Mouse (Mus musculus) cerebellum, postnatal 10 days (tissue): ENCODE data around the gene Wipf2.
A peak's percentile ranks its signal among the peaks of the same experiment; 100 is the strongest.

Experiments
- DNase-seq, 2 experiments: peaks; one replicate each; pipeline ENCODE4 v3.0.0; 2021; ENCODE audit warnings: mixed read lengths in 2 of 2

Wipf2 gene

DNA sequence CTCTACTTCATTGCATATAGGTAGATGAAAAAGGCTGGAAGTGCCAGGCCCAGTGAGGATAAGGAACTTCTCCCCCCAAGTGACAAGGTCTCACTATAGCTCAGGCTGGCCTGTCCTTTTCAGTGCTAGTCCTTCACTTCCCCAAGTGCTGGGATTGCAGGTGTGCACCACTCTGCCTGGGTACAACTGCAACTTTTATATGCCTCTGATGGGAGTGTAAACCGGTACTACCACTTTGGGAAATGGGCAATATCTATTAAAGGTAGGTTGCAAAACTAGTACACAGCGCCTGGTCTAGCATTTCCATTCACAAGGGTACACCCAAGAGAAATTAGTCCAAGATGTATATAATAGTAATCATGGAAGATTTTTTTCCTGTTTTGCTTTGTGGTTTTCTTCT, 8.8 kb upstream of the Wipf2 start:
- DNase-seq = no peak

DNA sequence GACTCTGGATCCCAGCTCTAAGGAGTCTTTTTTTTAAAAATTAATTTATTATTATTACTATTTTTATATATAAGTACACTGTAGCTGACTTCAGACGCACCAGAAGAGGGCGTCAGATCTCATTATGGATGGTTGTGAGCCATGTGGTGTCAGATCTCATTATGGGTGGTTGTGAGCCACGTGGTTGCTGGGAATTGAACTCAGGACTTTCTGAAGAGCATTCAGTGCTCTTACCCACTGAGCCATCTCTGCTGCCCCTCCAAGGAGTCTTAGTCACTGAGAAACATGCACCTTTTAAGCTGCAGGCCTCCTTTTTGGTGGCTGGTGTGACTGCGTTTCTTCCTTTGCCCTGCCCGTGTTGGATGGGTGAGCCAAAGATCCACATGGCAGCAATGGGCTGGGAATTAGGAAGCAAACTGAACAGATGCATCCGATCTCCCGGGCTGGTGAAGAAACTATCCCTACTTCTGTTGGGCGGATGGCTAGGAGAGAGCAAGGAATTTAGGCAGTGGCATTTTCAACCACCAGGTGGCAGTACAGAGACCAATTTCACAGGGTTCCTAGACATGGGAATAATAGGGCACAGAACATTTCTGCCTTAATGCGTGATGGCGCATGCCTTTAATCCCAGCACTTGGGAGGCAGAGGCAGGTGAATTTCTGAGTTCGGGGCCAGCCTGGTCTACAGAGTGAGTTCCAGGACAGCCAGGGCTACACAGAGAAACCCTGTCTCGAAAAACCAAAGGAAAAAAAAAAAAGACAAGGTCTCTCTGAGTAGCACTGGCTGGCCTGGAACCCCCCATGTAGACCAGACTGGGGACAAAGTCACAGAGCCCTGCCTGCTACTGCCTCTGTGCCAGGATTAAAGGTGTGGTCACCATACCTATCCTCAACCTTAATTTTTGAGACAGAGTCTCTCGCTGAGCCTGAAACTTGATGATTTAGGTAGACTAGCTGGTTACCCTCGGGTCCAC, 4.4 kb upstream of the Wipf2 start:
- DNase-seq = peak; percentile 93 to 96

DNA sequence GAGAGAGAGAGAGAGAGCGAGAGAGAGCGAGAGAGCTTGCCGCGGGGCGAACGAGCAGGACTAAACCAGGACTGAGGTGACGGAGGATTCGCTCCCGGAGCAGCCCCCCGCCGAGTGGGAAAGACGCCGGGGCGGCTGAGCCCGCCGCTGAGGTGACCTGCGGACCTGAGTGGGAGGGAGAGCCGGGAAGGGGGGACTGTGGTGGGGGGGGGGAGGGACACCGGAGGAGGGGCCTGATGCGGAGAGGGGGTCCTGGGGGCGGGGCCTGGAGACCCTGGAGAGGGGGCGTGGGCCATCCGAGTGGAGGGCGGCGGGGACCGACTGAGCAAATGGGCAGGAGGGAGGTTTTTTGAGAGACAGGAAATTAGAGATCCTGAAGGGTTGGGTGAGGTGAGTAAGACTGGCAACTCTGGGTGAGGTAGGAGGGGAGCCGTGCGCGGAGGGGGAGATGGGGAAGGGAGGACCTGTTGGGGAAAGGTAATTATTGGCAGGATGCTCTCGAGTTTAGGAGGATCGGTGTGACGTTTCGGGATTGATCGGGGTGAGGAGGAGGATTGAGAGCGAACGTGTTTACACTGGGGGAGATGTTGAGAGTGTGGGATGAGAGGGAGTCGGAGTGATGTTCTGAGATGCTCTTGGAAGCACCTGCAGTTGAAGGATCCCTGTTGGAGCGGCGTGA, 452 bp downstream of the Wipf2 start:
- DNase-seq = peak; percentile 87 to 91

DNA sequence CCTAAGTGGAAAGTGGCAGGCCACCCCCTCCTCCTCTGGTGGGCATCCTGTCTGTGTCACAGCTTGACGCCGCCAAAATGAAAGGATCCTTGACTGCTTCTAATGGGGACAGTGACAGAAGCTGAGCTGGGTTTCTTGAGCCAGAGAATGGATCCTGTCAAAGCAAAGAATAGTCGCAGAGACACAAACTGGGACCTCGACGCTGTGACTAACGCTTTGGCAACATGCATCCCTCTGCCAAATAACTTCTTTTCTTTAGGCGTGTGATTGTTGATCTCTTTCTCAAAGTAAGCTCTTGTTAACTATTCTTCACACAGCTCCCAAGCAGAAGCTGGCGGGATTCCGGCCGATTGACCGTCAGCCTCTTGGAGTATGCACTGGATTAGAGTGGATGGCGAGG, 3.9 kb downstream of the Wipf2 start:
- peak; percentile 30 to 64 for DNase-seq

DNA sequence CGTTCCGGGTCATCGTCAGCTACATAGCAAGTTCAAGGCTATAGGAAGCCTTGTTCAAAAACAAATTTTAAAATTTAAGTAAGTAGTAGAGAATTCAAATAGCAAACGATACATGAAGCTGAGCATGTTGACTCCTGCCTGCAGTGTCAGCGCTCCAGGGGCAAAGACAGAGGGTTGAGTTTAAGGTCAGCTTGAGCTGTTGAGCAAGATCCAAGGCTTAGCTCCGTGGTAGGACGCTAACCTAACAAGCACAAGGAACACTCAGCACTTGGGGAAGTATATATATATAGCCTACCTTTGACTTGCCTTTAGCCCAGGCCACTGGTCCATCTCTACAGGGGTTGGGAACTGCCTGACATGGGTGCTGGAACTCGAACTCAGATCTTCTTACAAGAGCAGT, 6.5 kb downstream of the Wipf2 start:
- no peak for DNase-seq

DNA sequence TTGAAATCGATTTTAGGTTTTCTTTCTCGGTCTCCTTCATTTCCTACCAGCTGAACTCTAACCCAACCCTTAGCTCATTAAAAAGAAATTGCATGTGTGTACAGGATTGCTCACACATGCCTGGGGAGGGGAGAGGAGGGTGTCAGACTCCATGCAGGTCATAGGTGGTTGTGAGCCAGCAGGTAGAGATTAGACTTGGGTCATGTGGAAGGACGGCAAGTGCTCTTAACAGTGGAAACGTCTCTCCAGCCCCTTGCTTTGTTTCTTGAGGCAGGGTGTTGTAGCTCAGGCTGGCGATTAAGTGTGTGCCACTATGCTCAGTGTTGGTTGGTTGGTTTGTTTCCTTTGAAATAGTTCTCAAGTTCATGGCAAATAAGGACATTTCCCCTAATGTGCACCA, 7.4 kb downstream of the Wipf2 start:
- DNase-seq = no peak

DNA sequence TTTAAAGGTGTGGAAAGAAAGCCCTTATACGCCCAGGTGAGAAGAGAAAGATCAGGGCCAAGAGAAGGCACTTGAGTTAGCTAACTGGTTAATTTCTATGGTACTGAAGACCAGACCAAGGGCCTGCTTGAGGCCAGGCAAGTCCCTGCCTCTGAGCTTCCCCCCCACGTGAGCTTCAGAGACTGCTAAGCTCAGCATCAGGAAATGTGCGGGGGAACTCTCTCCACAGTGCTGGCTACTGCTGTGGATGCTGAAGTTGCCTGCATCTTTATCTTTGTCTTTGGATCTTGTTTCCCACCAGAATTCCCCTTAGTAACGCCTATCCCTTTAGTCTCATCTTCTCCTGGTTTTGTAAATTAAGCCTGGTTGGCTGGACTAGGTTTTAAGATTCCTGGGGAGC, 8.0 kb downstream of the Wipf2 start:
- DNase-seq = no peak

DNA sequence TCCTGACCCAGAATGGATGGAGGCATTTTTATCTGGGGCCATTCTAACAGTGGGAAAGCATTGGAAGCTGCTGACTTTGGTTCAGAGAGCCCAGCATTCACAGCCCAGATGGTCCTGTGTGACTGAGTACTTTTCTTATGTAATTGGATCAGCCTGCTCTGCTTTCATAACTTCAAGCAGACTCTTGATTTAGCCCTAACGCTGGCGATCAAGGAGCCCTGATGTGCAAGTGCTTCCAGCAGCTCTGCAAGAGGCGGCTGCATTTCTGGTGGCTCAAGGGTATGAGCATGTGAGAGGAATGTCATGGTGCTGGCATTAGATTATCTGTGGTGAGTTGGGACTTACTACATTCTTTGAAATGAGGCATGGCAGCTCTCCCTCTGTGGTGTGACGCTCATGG, 8.6 kb downstream of the Wipf2 start:
- DNase-seq = no peak

DNA sequence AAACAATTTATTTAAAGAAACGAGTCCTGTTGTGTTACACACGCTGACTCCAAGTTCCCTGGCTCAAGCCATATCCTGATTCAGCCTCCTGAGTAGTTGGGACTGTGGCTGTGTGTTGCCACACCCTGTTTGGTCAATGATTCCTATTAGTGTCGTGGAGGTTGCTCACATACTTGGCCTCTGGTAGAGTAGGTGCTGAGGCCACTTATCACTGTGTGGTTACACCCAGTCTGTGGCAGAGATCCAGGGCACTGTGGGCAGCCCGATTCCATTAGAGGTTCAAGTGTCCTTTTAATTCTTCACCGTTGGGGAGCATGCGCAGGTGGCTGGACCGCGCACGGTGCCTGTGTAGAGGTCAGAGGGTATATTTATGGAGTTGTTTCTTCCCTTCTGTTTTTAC, 10.5 kb downstream of the Wipf2 start:
- DNase-seq = no peak

DNA sequence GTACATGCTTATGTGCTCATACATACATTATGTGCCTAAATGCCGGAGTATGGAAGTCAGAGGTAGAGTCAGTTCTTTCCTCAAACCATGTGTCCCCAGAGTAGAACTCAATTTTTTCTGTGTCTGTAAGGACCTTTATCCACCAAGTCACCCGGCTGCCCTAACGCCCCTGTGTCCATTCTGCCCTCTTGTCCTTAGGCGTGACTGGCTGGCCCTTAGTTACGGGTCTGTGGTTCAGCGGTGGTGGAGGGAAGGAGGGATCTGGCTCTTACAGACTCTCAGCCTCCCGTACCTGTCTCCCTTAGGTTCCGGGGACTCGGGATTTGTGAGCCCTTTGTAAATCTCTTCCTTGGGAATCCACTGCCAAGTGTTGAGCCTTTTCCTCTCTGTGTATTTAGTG, 13.6 kb downstream of the Wipf2 start:
- no peak for DNase-seq

DNA sequence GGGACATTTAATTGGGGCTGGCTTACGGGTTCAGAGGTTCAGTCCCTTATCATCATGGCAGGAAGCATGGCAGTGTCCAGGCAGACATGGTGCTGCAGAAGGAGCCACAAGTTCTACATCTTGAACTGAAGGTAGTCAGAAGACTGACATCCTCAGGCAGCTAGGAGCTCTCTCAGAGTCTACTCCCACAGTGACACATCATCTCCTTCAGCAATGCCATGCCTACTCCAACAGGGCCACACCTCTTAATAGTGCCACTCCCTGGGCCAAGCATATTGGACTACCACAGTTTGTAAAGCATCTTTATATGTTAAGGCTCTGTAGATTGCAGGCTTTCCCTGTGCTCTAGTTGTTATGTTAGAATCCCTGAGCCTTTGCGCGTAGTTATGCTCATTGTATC, 24.3 kb downstream of the Wipf2 start:
- no peak for DNase-seq

DNA sequence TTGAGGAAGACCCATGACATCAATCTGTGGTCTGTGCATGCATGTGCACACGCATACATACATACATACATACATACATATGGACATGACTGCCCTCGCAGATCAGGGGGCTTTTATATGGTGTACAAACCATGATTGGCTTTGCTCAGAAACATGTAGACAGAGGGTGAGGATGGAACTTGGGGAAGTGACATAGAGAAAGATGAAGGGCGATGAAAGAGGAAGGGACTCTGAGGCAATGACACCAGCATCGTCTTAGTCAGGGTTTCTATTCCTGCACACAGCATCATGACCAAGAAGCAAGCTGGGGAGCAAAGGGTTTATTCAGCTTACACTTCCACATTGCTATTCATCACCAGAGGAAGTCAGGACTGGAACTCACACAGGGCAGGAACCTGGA, 25.6 kb downstream of the Wipf2 start:
- no peak for DNase-seq

DNA sequence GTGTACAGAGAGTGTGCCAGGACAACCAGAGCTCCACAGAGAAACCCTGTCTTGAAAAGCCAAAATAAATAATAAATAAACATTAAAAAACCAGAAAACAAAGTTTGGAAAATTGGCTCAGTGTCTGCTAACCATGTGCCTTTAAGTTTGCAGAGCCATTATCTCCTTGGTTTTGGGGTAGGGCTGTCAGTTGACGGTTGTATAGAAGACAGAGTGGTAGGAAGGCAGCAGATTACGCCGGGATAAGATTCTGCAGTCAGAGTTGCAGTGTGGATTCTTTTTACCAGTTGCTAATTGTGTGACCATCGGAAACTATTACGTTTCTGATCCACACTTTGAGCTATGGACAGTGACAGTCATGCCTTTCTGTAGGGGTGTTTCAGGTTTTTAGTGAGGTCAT, 26.5 kb downstream of the Wipf2 start:
- no peak for DNase-seq

DNA sequence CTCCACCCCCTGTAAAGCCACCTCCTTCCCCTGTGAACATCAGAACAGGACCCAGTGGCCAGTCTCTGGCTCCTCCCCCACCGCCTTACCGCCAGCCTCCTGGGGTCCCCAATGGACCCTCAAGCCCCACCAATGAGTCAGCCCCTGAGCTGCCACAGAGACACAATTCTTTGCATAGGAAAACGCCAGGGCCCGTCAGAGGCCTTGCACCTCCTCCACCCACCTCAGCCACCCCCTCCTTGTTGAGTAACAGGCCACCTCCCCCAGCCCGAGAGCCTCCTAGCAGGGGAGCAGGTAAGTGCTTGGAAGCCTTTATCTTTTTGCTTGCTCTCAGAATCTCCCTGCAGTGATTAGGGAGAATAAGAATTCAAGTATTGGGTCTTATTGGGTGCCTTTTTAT, 29.0 kb downstream of the Wipf2 start:
- DNase-seq = no peak

DNA sequence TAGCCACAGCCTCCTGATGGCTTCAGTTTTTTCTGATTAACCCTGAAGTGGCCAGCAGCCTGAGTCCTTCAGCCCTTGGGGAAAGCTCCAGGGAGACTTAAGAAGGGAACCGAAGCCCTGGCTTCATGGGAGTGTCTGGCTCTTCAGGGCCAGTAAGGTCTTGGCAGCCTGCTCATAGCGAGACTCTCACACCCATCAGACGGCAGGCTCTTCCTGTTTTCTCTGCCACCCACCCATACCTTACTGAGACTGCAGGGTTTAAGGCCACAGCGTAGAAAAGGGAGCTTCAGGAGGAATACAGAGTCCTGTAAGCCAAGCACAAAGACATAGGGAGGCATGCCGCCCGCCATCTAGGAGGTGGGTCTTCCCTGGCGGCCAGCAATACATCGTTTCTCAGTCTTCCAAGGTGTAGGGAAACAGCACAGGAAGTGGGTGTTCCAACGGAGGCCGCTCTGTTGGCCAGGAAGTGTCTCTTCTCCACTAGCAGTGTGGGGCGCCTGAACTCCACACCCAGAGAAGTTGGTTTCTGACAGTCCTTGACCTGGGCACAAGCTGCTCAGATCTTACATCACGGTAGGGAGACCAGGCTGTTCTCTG, 37.2 kb downstream of the Wipf2 start:
- no peak for DNase-seq

DNA sequence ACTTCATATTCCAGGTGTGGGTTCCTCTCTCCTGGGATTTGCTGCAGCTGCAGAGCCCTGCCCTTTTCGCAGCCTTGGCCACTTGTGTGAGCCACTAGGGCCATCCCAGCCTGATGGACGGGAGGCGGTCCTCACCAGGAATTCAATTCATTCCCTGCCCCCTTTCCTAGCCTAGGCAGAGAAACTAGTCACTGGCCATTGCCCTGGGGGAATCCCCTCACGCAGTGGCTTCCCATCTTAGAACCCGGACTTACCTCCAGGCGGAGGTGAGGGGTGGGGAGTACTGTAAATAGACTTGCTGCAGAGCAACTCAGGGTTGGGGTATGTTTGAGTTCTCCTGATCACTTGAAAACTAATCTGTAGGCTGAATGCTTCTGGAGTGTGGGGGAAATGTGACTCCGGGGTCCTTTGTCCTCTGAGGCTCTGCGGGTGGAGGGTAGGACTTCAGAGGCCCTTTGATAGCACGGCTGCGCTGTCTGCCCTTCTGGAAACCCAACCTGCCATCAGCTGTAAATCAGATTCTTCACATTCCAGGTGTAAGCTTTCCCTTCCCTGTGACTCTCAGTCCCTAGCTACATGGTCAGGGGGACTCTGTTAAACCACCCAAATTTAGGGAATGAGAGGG, 39.3 kb downstream of the Wipf2 start:
- DNase-seq = no peak

DNA sequence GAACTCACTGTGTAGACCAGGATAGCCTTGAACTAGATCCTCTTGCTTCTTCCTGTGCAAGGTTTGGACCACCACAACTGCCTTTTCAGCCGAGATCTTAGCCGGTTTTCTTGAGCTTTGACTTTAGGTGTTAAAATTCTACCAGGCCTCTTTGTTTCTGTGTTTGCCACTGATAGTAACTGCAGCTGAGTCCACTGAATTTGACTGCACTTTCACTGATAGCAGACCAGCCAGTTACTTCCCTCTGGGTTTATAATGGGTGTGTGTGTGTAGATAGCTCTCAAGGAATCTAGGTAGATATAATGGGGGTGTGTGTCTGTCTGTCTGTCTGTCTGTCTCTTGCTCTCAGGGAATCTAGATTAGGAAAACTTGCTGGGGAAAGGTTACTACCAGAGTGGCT, 41.1 kb downstream of the Wipf2 start:
- no peak for DNase-seq

DNA sequence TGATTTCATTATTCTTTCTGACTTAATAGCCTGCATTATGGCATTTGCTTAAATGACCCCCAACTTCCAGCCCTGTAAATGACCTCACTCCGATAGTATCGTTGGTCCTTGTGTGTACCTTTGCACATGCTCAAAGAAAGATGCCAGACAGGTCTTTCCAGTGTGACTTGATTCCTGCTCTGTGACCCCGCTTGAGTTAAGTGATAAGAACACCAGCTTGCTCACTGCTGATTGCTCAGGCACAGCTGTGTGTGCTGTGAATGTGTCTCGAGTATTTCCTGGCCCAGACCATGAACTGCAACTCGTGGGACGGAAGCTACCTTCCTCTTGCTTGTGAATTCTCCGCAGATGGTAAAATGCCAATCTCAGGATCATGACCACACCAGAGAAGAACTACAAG, 41.6 kb downstream of the Wipf2 start:
- DNase-seq = no peak

DNA sequence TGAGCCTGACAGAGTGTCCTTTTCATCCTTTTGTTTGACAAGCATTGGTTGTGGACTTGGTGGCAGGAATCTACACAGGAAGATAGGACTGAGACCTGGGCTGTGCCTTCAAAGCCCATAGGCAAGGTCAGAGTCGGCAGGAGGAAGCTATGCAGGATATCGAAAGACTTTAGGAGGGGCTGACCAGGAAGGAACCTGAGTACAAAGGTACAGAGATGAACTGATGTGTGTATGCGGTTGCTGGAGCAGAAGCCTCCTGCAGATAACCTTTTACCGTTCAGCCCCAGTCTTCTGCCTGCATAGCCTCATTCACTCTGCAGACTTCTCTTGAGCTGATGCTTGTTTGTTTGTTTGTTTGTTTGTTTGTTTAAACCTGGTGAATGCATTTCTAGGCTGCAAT, 42.1 kb downstream of the Wipf2 start:
- DNase-seq = no peak

DNA sequence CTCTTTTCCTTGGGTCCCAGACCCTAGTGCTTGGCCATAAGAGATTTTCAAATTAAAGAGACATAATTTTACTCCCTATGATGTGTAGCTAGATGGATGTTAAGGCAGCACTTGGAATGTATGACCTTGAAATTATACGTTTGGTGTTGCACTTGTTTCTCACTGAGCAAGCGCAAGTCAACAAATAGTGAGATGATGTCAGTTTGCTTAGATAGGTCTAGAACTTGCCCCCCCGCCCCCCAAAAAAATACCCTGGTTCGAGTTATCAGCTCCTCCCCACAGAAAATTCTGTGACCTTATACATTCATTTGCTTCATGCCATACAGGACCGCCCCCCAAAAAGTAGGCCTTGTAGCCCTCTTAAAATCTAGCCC, 43.6 kb downstream of the Wipf2 start:
- DNase-seq = no peak

DNA sequence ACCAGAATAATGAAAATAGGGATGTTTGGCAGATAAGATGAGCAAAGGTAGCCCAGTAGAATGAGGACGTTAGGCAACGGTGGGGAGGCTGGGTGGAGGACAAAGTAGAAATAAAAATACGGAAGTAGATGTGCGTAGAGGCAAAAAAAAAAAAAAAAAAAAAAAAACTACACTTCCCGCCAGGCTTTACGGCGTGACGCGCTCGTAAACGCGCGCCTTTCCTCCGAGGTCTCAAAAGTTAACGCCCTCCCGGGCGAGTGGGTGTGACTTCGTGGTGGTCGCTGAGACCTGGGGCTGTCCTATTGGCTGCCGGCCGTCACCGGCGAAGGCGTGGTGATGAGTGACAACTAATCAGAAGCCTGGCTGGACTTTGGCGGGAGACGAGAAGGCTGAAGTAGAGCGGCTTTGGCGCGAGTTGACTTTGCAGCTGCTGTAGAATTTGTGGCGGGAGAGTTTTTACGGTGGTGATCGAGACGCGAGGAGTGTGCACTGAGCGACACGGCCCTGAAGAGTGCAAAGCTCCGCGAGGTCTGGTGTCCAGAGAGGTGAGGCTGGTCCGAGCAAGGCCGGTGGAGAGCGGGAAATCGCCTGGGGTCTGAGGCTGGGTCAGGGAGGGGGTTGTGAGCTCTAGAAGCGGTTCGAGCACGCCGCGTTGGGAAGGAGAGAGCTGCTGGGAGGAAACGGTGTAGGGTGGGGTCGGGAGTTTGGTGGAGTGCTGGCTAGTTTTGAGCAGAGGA, 44.2 kb downstream of the Wipf2 start, which contains the start of gene Cdc6:
Cdc6 (plus strand) TSS at position 365 of the 737 bp plus-strand sequence.
- DNase-seq = peak; percentile 95 to 98

DNA sequence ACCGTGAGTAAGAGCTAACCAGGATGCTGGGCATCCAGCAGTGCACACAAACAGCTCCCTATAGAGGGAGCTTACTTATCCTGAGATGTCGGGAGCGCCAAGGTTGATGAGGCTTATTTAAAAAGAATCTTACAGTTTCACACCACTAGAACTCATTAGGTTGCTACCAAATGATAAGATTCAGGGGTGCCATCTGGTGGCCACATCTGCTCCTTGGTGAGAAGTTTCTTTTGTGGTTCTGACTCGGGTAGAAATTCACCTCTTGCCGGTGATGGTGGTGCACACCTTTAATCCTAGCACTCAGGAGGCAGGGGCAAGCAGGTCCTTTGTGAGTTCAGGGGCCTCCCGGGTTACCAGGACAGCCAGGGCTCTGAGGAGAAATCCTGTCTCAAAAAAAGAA, 46.2 kb downstream of the Wipf2 start:
- peak; percentile 75 to 79 for DNase-seq

DNA sequence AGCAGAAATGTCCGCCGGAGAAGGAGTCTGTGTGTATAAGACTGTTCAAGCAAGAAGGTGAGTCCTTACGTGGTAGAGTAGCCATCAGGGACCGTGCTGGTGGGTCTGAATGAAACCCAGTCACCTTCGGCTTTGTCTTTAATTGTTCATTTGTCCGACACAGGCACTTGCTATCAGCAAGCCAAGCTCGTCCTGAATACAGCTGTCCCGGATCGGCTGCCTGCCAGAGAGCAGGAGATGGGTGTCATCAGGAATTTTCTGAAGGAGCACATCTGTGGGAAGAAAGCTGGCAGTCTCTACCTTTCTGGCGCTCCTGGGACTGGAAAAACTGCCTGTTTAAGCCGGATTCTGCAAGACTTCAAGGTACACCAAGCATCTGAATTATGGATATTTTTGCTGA, 47.0 kb downstream of the Wipf2 start:
- DNase-seq = no peak
